Mouse (Mus musculus) heart, postnatal 0 days (tissue): ENCODE data around the gene Prkcb.

Experiments
- CTCF ChIP-seq: IDR thresholded peaks from 2 replicates; pipeline ENCODE4 v1.5.1; 2016; ENCODE audit warnings: antibody characterized with exemption, control low read depth, low read depth
- EP300 ChIP-seq: IDR thresholded peaks from 2 replicates; pipeline ENCODE4 v1.6.1; 2016; ENCODE audit warnings: antibody characterized with exemption, low read depth

DNA sequence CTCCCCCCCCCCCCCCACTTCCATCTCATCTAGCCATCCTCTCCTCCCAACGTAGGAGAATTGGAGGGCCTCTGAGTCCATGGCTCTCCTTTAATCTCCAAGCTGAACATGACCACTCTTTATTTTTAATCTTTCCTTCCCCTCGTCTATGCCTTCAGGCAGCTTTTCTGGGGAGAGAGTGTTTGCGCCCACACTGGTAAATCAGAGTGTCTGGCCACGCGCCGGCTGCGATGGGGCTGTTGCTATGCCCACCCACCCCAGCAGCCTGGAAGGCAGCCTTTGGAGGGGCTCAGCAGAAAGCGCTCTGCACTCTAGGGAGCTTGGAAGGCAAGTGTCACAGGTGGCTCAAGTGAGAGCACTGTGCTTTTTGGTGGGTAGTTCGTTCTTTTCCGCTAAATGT lies 360.8 kb downstream of the Prkcb start:
- no peak for TF ChIP-seq CTCF
- no peak for TF ChIP-seq EP300
